17 mouse cellular contexts compared by ENCODE assay signal in genomic region chr1:57707906-57708305, GRCm38 (mm10).
DNase-seq lines count a peak whose midpoint lies in the region.
"Had no signal": no experiment of that assay in that cellular context is flagged by ENCODE, and none has a peak within 500 bp of the region (broad histone marks: within the 10 kb centered on the region; RNA-seq: fewer than 3 reads in every experiment).

No protein-coding gene starts in this region.

- peak; percentile 12 for DNase-seq in cerebellum, adult 11-12 months
- DNase-seq in cerebellum, adult 11 months, result no peak
- peak; percentile 73 for DNase-seq in left cerebral cortex, postnatal 4 days
- DNase-seq in left cerebral cortex, postnatal 36 days (ENCODE audit: low spot score in 2 of 2), result no peak
- DNase-seq in right cerebral cortex, postnatal 4 days, result peak; percentile 5
- no peak for DNase-seq in right cerebral cortex, adult 2 months (ENCODE audit: low spot score in 2 of 2)
- no peak for DNase-seq in kidney, postnatal 14 days
- no peak for DNase-seq in embryo, embryonic 11 days
- DNase-seq: adrenal gland, adult 8-10 months; gastrocnemius, adult 2 months; heart, postnatal 4 days; kidney, adult 8-10 months; kidney, postnatal 4 days; lung, adult 18-20 months; lung, postnatal 4 days; right cerebral cortex, adult 18-20 months; thymus, postnatal 14 days had no signal

- intact Hi-C loops in left cerebral cortex, postnatal 4 days (cut with DNase I), result no loop called here
- intact Hi-C loops in left cerebral cortex, postnatal 36 days (cut with DNase I), result no loop called here

Comparison
In these comparisons a context has a peak if more than half of its experiments do, and no peak if none do; other contexts are left out.
1. DNase-seq: peak in cerebellum, adult 11-12 months (single experiment), left cerebral cortex, postnatal 4 days (single experiment) and right cerebral cortex, postnatal 4 days (single experiment); none in cerebellum, adult 11 months (single experiment), left cerebral cortex, postnatal 36 days (0 of 2), right cerebral cortex, adult 2 months (0 of 2), kidney, postnatal 14 days (single experiment) and embryo, embryonic 11 days (single experiment).